Mouse (Mus musculus) left cerebral cortex, adult 6 months (tissue): ENCODE results near the gene Rnf157. TPM values are rescaled to one million over a fixed set of nuclear protein-coding genes. Genes with fewer than 3 reads are reported as not detected.

Experiments
- long read RNA-seq, 2 experiments: library from polyadenylated mRNA; unstranded; transcript quantifications; one replicate each; pipeline ENCODE4 v2.0.0; 2019 to 2020
- polyA plus RNA-seq: library from polyadenylated mRNA; unstranded; fragments of <200 nt; fragmentation: Nextera tagmentation; gene quantifications from 2 replicates; pipeline ENCODE4 v1.2.3, GENCODE M21; 2021

Rnf157 gene
- polyA plus RNA-seq, result 36.6 and 49.2 TPM in 2 replicates
- long read RNA-seq, experiment 1, full-length matches to known transcripts, result 5 of 142 reads
- long read RNA-seq, experiment 1, partial matches to known transcripts, result 62 of 142 reads
- long read RNA-seq, experiment 1, other reads (novel, unspliced or antisense), result 75 of 142 reads
- long read RNA-seq, experiment 2, partial matches to known transcripts, result 6 of 53 reads
- long read RNA-seq, experiment 2, other reads (novel, unspliced or antisense), result 46 of 53 reads

GRCm38 (mm10) chr11:116412904-116413630, at the start of gene Rnf157:
Rnf157 (minus strand) TSS chr11:116413032.

DNA sequence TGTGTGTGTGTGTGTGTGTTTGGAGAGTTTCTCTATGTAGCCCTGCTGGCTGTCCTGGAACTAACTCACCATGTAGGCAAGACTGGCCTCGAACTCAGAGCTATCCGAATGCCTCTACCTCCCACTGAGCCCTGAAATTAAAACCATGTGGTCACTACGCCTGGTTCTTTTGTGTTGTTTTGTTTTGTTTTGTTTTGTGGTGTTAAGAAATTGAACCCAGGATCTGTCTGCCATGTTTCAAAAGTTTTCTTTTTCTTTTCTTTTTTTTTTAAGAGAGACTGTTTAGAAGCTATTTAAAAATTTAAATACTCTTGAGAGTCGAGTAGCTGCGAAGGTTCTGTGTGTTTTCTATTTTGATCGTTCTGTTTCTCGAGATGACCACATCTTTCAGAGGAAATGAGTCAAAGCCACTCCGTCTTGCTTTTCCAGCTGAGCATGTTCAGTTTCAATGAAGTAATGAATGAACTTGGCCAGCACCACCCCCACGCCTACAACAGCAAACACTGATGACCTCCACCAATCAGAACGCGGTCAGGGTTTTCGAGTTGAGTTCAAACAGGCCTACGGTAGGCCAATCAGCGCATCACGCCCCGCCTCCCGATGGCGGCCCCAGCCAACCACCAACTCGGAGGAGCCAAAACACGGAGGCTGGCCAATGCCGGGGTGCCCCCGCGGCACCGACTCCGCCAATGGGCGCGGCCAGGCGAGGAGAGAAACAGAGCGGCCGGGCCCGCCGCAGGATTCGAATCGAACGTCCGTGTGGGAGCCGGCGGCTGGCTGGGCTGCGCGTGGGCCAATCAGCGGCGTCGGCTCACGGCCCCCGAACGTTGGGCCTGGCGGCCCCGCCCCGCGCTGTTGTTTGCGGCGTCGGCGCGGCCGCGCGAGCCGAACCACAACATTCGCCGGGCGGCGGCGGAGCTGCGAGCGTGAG, 20.8 kb upstream of the Rnf157 start, which contains the start of gene Ubald2:
Gene Ubald2, plus strand, starts transcription at position 739 of the 931 bp plus-strand sequence.

GRCm38 (mm10) chr11:116335244-116336036, 77.4 kb downstream of the Rnf157 start, which contains the start of gene Foxj1:
Foxj1 (minus strand) TSS chr11:116335399.

DNA sequence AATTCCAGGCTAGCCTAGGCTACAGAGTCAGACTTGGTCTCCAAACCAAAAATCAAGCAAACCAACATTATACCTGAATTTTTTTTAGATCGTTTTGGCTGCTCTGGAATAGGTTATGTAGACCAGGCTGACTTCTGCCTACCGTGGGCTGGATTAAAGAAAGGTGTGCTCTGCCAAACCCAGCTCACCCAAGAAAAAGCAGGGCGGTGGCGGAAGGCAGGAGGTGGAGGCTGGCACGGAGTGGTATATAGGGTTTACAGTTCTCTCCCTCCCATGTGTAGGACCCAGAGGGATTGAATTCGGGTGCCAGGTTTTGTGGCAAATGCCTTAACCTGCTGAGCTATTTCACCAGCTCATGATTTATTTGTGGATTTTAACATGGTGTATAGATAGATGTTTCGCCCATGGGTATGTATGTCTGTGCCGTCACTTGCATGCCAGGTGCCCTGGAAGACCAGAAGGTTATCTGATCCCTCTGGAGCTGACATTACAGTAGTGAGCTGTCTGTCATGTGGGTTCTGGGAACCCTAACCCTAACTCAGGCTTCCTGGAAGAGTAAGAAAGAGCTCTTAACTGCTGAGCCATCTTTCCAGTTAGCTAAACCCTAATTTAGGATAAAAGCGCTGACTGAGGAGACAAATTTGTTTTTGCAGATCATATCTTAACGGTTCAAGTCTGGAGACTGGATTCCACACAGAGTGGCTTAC, 105.7 kb downstream of the Rnf157 start, which contains the start of gene Exoc7:
Gene Exoc7, minus strand, starts transcription at position 215 of the 707 bp plus-strand sequence.

Other genes starting within 250 kb of the Rnf157 start
- gene Fbf1, start 244.9 kb downstream of the Rnf157 start, polyA plus RNA-seq, result 25.2 and 27.1 TPM in 2 replicates
- gene Ten1, start 214.2 kb downstream of the Rnf157 start, polyA plus RNA-seq, result 100.0 and 109 TPM in 2 replicates
- gene Acox1, start 214.0 kb downstream of the Rnf157 start, polyA plus RNA-seq, result 65.0 and 76.9 TPM in 2 replicates
- gene Evpl, start 175.0 kb downstream of the Rnf157 start, polyA plus RNA-seq, result 0.53 and 0.79 TPM in 2 replicates
- gene Srp68, start 138.8 kb downstream of the Rnf157 start, polyA plus RNA-seq, result 25.9 and 34.4 TPM in 2 replicates
- not detected in 2 replicates for gene Galr2, start 132.1 kb downstream of the Rnf157 start, polyA plus RNA-seq
- 44.9 and 81.5 TPM in 2 replicates for gene Exoc7, start 105.8 kb downstream of the Rnf157 start, polyA plus RNA-seq
- gene Foxj1, start 77.6 kb downstream of the Rnf157 start, polyA plus RNA-seq, result 1.0 and 3.7 TPM in 2 replicates
- 4.5 and 15.9 TPM in 2 replicates for gene Ubald2, start 21.1 kb upstream of the Rnf157 start, polyA plus RNA-seq
- gene Qrich2, start 53.2 kb upstream of the Rnf157 start, polyA plus RNA-seq, result 0.05 TPM in 1 of 2 replicates, not detected in the other
- gene Prpsap1, start 81.2 kb upstream of the Rnf157 start, polyA plus RNA-seq, result 54.8 and 59.0 TPM in 2 replicates
- gene Sphk1, start 117.9 kb upstream of the Rnf157 start, polyA plus RNA-seq, result 4.8 and 4.9 TPM in 2 replicates
- 16.7 and 25.2 TPM in 2 replicates for gene Ube2o, start 168.4 kb upstream of the Rnf157 start, polyA plus RNA-seq
- gene Aanat, start 173.4 kb upstream of the Rnf157 start, polyA plus RNA-seq, result 0.10 and 0.18 TPM in 2 replicates
- gene Rhbdf2, start 214.0 kb upstream of the Rnf157 start, polyA plus RNA-seq, result 0.18 and 0.51 TPM in 2 replicates
- gene Prcd, start 240.5 kb upstream of the Rnf157 start, polyA plus RNA-seq, result 13.9 and 15.9 TPM in 2 replicates
- gene Cygb, start 241.3 kb upstream of the Rnf157 start, polyA plus RNA-seq, result 31.5 and 55.9 TPM in 2 replicates